Mouse (Mus musculus) MEL (cell line): ENCODE results near the gene Ctbs. TPM values are rescaled to one million over a fixed set of nuclear protein-coding genes. Genes with fewer than 3 reads are reported as not detected.

Experiments used
- DNase-seq: peaks from one replicate; pipeline ENCODE4 v3.0.0; 2011; ENCODE audit warnings: low read depth, low spot score
- H3K27ac ChIP-seq: 2 replicates; pipeline ENCODE4 v1.5.1; 2012; ENCODE audit warnings: low read depth, mild to moderate bottlenecking, control low read depth, low read length, moderate library complexity; ENCODE audit not compliant: control insufficient read depth
- H3K27me3 ChIP-seq, 2 experiments: fragments of 150-350 bp in 1 of 2; sonication (generic) in 1 of 2; 2 replicates each; pipeline ENCODE4 v1.6.1; 2012; ENCODE audit warnings: low read length in 2 of 2, mild to moderate bottlenecking in 2 of 2, improper control_type of control experiment in 1 of 2, moderate library complexity in 1 of 2; ENCODE audit not compliant: insufficient read depth in 2 of 2, control insufficient read depth in 1 of 2
- H3K36me3 ChIP-seq, 2 experiments: 2 replicates each; pipeline ENCODE4 v1.6.1; 2012 to 2014; ENCODE audit warnings: low read length in 2 of 2, improper control_type of control experiment in 1 of 2, inconsistent platforms in 1 of 2, mild to moderate bottlenecking in 1 of 2; ENCODE audit not compliant: insufficient read depth in 2 of 2, control insufficient read depth in 1 of 2
- H3K4me1 ChIP-seq, 2 experiments: fragments of 150-350 bp in 1 of 2; sonication (generic) in 1 of 2; 2 replicates each; pipeline ENCODE4 v1.6.1; 2012; ENCODE audit warnings: low read length in 2 of 2, improper control_type of control experiment in 1 of 2, mild to moderate bottlenecking in 1 of 2; ENCODE audit not compliant: insufficient read depth in 2 of 2, control insufficient read depth in 1 of 2
- H3K4me3 ChIP-seq, 2 experiments: fragments of 150-350 bp in 1 of 2; sonication (generic) in 1 of 2; 2 replicates each; pipeline ENCODE4 v1.5.1; 2012; ENCODE audit warnings: low read depth in 2 of 2, low read length in 2 of 2, mild to moderate bottlenecking in 2 of 2, moderate library complexity in 2 of 2, control low read depth in 1 of 2, improper control_type of control experiment in 1 of 2; ENCODE audit not compliant: control insufficient read depth in 1 of 2, insufficient read depth in 1 of 2
- H3K79me2 ChIP-seq: 2 replicates; pipeline ENCODE4 v1.6.1; 2012; ENCODE audit warnings: mild to moderate bottlenecking, low read length, moderate library complexity; ENCODE audit not compliant: control insufficient read depth, poor library complexity, insufficient read depth
- H3K9ac ChIP-seq: 2 replicates; pipeline ENCODE4 v1.6.1; 2012; ENCODE audit warnings: low read depth, mild to moderate bottlenecking, control low read depth, low read length, moderate library complexity; ENCODE audit not compliant: control insufficient read depth, poor library complexity, severe bottlenecking
- H3K9me3 ChIP-seq: fragments of 150-350 bp; sonication (generic); replicated peaks from 2 replicates; pipeline ENCODE4 v1.6.1; 2012; ENCODE audit warnings: mild to moderate bottlenecking, low read length, improper control_type of control experiment, moderate library complexity; ENCODE audit not compliant: insufficient read depth
- E2F4 ChIP-seq: IDR thresholded peaks from 2 replicates; pipeline ENCODE4 v1.6.1; 2011; ENCODE audit warnings: low read depth, low read length, improper control_type of control experiment, borderline replicate concordance
- ELF1 ChIP-seq: IDR thresholded peaks from 2 replicates; pipeline ENCODE4 v1.6.1; 2014; ENCODE audit warnings: low read depth, mild to moderate bottlenecking, inconsistent platforms, low read length, improper control_type of control experiment, moderate library complexity
- GABPA ChIP-seq: IDR thresholded peaks from 2 replicates; pipeline ENCODE4 v1.6.1; 2012; ENCODE audit warnings: low read depth, mild to moderate bottlenecking, inconsistent platforms, low read length, improper control_type of control experiment, moderate library complexity
- HCFC1 ChIP-seq: IDR thresholded peaks from 2 replicates; pipeline ENCODE4 v1.6.1; 2012; ENCODE audit warnings: low read depth, mild to moderate bottlenecking, inconsistent platforms, low read length, improper control_type of control experiment, moderate library complexity
- JUND ChIP-seq: IDR thresholded peaks from 2 replicates; pipeline ENCODE4 v1.6.1; 2011; ENCODE audit warnings: low read depth, mild to moderate bottlenecking, improper control_type of control experiment, low read length
- MAX ChIP-seq: IDR thresholded peaks from 2 replicates; pipeline ENCODE4 v1.6.1; 2011; ENCODE audit warnings: low read length, improper control_type of control experiment
- MEF2A ChIP-seq: IDR thresholded peaks from 2 replicates; pipeline ENCODE4 v1.6.1; 2014; ENCODE audit warnings: low read depth, mild to moderate bottlenecking, inconsistent platforms, low read length, improper control_type of control experiment; ENCODE audit not compliant: poor library complexity, insufficient replicate concordance, severe bottlenecking; ENCODE audit errors: extremely low read depth
- MXI1 ChIP-seq: IDR thresholded peaks from 2 replicates; pipeline ENCODE4 v1.6.1; 2011; ENCODE audit warnings: mild to moderate bottlenecking, low read depth, low read length, improper control_type of control experiment
- MYB ChIP-seq: IDR thresholded peaks from 2 replicates; pipeline ENCODE4 v1.6.1; 2011; ENCODE audit warnings: mild to moderate bottlenecking, low read depth, low read length, improper control_type of control experiment
- POLR2AphosphoS2 ChIP-seq: IDR thresholded peaks from 2 replicates; pipeline ENCODE4 v1.6.1; 2011; ENCODE audit warnings: low read length, improper control_type of control experiment
- RAD21 ChIP-seq: IDR thresholded peaks from 2 replicates; pipeline ENCODE4 v1.6.1; 2011; ENCODE audit warnings: mild to moderate bottlenecking, low read depth, low read length, improper control_type of control experiment
- SMC3 ChIP-seq: IDR thresholded peaks from 2 replicates; pipeline ENCODE4 v1.6.1; 2011; ENCODE audit warnings: low read depth, low read length, improper control_type of control experiment
- TCF12 ChIP-seq: IDR thresholded peaks from 2 replicates; pipeline ENCODE4 v1.6.1; 2014; ENCODE audit warnings: low read depth, mild to moderate bottlenecking, inconsistent platforms, low read length, improper control_type of control experiment, moderate library complexity
- UBTF ChIP-seq: IDR thresholded peaks from 2 replicates; pipeline ENCODE4 v1.6.1; 2012; ENCODE audit warnings: low read depth, mild to moderate bottlenecking, inconsistent platforms, low read length, improper control_type of control experiment, moderate library complexity, borderline replicate concordance; ENCODE audit not compliant: insufficient read depth
- USF1 ChIP-seq: IDR thresholded peaks from 2 replicates; pipeline ENCODE4 v1.6.1; 2014; ENCODE audit warnings: low read depth, mild to moderate bottlenecking, inconsistent platforms, low read length, improper control_type of control experiment, moderate library complexity
- ZKSCAN1 ChIP-seq: IDR thresholded peaks from 2 replicates; pipeline ENCODE4 v1.6.1; 2012; ENCODE audit warnings: low read depth, mild to moderate bottlenecking, inconsistent platforms, low read length, improper control_type of control experiment, moderate library complexity
- ZNF384 ChIP-seq: IDR thresholded peaks from 2 replicates; pipeline ENCODE4 v1.6.1; 2012; ENCODE audit warnings: low read depth, mild to moderate bottlenecking, inconsistent platforms, low read length, improper control_type of control experiment
- polyA plus RNA-seq, 2 experiments: library from polyadenylated mRNA; stranded (reverse) in 1 of 2; unstranded in 1 of 2; fragments of >175 nt in 1 of 2; fragments of >200 nt in 1 of 2; gene quantifications; 2 replicates each; pipeline versions ENCODE4 v1.2.1 to v1.2.4; 2012; ENCODE audit warnings: low replicate concordance in 2 of 2, low read depth in 1 of 2; ENCODE audit not compliant: insufficient read length in 2 of 2, insufficient read depth in 1 of 2, missing spikeins in 1 of 2
- total RNA-seq: library from RNA; depleted of rRNA; stranded (reverse); fragments of 300-350 nt; gene quantifications from 2 replicates; pipeline ENCODE4 v1.2.3, GENCODE M21; 2012

Ctbs gene
- total and polyA plus RNA-seq, 3 experiments = 3.2 to 5.1 TPM; not detected in 1

DNA sequence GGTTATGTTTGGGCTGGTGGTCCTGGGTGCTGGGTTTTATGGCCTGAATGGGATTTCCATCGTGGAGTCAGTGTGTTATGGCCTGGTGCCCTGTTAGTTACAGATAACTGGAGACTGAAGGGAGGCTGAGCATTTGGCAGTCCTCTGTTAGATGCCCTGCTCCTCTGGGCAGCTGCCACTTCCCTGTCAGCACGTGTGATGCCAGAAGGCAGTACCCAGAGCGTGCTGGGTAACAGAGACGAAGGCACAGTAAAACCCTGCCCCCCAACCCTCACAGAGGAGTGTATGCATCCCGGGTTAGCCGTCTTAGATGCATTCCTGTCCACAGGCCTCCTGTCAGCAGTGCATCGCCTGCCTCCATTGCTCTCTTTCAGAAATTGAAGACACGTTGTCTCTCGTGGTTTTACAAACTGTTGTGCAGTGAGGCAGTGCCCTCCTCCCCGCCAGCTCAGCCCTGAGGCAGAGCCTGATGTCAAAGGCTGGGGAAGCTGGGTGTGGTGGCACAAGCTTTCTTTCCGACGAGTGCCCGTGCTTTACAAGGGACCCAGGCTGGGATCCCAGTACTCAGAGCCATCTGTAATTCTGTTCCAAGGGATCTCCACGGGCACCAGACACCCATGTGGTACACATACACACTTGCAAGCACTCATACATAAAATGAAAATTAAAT lies 15.8 kb upstream of the Ctbs start:
- Histone ChIP-seq H3K4me1 (no peaks in the 10 kb centered on the region), H3K27me3 (no peaks in the 10 kb centered on the region), H3K4me3 (no peak overlapping the region), H3K27ac (no peak overlapping the region), H3K36me3 (peaks cover 0 to 16% of the 10 kb centered on the region in 2 experiments; a peak in 2 of 4 replicates), H3K79me2 (no peaks in the 10 kb centered on the region), H3K9me3 (no peaks in the 10 kb centered on the region), H3K9ac (no peak overlapping the region)
- TF ChIP-seq ELF1 (no peak), USF1 (no peak), ZKSCAN1 (no peak), RAD21 (no peak), JUND (no peak), MYB (no peak), MXI1 (no peak), ZNF384 (no peak)
- DNase-seq = no peak

DNA sequence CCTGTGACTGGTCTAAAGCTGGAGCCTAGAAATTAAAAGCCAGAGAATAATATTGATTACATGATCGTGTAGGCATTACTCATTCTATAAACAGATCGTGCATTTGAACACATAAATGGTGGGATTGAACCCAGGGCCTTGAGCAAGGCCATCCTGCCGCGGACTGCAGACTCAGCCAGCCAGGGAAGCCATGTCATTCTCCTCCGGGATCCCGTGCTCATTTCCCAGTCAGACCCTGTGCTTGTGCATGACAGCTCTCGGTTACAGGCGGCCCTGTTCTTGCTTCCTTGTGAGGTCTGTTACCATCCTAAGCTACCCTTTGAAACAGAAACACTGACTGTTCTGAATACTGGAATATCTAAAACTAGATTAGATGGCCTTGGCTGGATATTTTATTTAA lies 14.9 kb upstream of the Ctbs start:
- TF ChIP-seq MYB (no peak), HCFC1 (no peak), ZNF384 (no peak), SMC3 (no peak), TCF12 (no peak), MAX (no peak)
- Histone ChIP-seq H3K4me1 (no peaks in the 10 kb centered on the region), H3K9me3 (no peaks in the 10 kb centered on the region), H3K36me3 (peaks cover 0 to 10% of the 10 kb centered on the region in 2 experiments; a peak in 2 of 4 replicates), H3K27ac (no peak overlapping the region), H3K4me3 (no peak overlapping the region), H3K27me3 (no peaks in the 10 kb centered on the region), H3K79me2 (no peaks in the 10 kb centered on the region), H3K9ac (no peak overlapping the region)
- DNase-seq = no peak

DNA sequence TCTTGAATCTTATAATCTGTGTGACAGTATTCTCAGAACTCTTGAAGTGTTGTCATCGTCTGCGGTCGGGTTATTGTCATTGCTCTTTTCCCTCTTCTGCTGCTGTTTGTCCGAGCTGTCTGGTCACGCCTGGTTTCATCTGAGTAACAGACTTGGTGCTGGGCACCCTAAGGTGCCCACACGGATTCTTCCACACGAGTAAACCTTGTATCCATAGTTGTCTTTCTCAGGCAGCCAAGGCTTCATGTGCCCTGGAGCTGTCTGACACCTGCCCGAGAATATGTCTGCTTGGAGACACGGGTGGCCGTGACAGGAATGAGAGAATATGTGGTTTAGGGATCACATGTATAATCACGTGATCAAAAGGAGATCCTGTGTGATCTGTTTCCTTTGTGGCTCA lies 14.1 kb upstream of the Ctbs start:
- Histone ChIP-seq H3K4me1 (no peaks in the 10 kb centered on the region), H3K36me3 (peaks cover 0 to 10% of the 10 kb centered on the region in 2 experiments; a peak in 2 of 4 replicates), H3K79me2 (no peaks in the 10 kb centered on the region), H3K27ac (no peak overlapping the region), H3K9ac (no peak overlapping the region), H3K9me3 (no peaks in the 10 kb centered on the region), H3K4me3 (no peak overlapping the region), H3K27me3 (no peaks in the 10 kb centered on the region)
- TF ChIP-seq MXI1 (no peak), UBTF (no peak), ZNF384 (no peak), E2F4 (no peak), ELF1 (no peak), GABPA (no peak), RAD21 (no peak), MEF2A (no peak), POLR2AphosphoS2 (no peak)
- DNase-seq = no peak
